Mouse (Mus musculus) myocyte (in vitro differentiated cells): ENCODE data around the gene Cdk18. TPM values are rescaled to one million over a fixed set of nuclear protein-coding genes. Genes with fewer than 3 reads are reported as not detected.

ENCODE experiments used
- H3K27me3 ChIP-seq: one replicate; pipeline ENCODE4 v1.6.1; 2011; ENCODE audit not compliant: control insufficient read depth, insufficient read depth, insufficient read length
- H3K36me3 ChIP-seq: one replicate; pipeline ENCODE4 v1.6.1; 2011; ENCODE audit not compliant: control insufficient read depth, insufficient read depth
- H3K4me2 ChIP-seq: one replicate; pipeline ENCODE4 v1.6.1; 2011; ENCODE audit warnings: low read depth, control low read depth
- H3K4me3 ChIP-seq: one replicate; pipeline ENCODE4 v1.5.1; 2011; ENCODE audit warnings: mild to moderate bottlenecking, control low read depth, moderate library complexity
- H3K79me2 ChIP-seq: one replicate; pipeline ENCODE4 v1.6.1; 2011; ENCODE audit not compliant: control insufficient read depth, insufficient read depth
- H3ac ChIP-seq: one replicate; pipeline ENCODE4 v1.6.1; 2011; ENCODE audit not compliant: control insufficient read depth, insufficient read length
- CEBPB ChIP-seq: IDR thresholded peaks from 2 replicates; pipeline ENCODE4 v1.6.1; 2011; ENCODE audit warnings: mild to moderate bottlenecking, moderate library complexity; ENCODE audit not compliant: poor library complexity, insufficient read depth, severe bottlenecking
- E2F4 ChIP-seq: IDR thresholded peaks from one replicate; pipeline ENCODE4 v1.6.1; 2011; ENCODE audit warnings: mild to moderate bottlenecking, control low read depth, moderate library complexity; ENCODE audit not compliant: insufficient read depth
- MAX ChIP-seq: IDR thresholded peaks from one replicate; pipeline ENCODE4 v1.6.1; 2011; ENCODE audit warnings: low read depth, mild to moderate bottlenecking, control low read depth
- MYOD1 ChIP-seq, 3 experiments: IDR thresholded peaks; one replicate each; pipeline ENCODE4 v1.6.1; 2011; ENCODE audit warnings: control low read depth in 2 of 3, low read depth in 2 of 3, mild to moderate bottlenecking in 2 of 3, moderate library complexity in 1 of 3; ENCODE audit not compliant: insufficient read length in 2 of 3, control insufficient read depth in 1 of 3
- MYOG ChIP-seq, 3 experiments: IDR thresholded peaks; one replicate each; pipeline ENCODE4 v1.6.1; 2011; ENCODE audit warnings: control low read depth in 2 of 3, low read depth in 2 of 3, mild to moderate bottlenecking in 2 of 3; ENCODE audit not compliant: insufficient read length in 2 of 3, control insufficient read depth in 1 of 3, insufficient read depth in 1 of 3
- POLR2A ChIP-seq: IDR thresholded peaks from one replicate; pipeline ENCODE4 v1.6.1; 2011; ENCODE audit warnings: low read depth, mild to moderate bottlenecking, control low read depth, moderate library complexity; ENCODE audit not compliant: insufficient read length
- POLR2AphosphoS2 ChIP-seq: IDR thresholded peaks from one replicate; pipeline ENCODE4 v1.6.1; 2011; ENCODE audit warnings: low read depth, control low read depth; ENCODE audit not compliant: insufficient read length
- REST ChIP-seq: IDR thresholded peaks from one replicate; pipeline ENCODE4 v1.6.1; 2011; ENCODE audit warnings: mild to moderate bottlenecking, control low read depth, moderate library complexity; ENCODE audit not compliant: insufficient read depth, insufficient read length
- SRF ChIP-seq: IDR thresholded peaks from one replicate; pipeline ENCODE4 v1.6.1; 2011; ENCODE audit warnings: low read depth; ENCODE audit not compliant: control insufficient read depth, insufficient read length
- TCF12 ChIP-seq: IDR thresholded peaks from one replicate; pipeline ENCODE4 v1.6.1; 2011; ENCODE audit warnings: mild to moderate bottlenecking, control low read depth; ENCODE audit not compliant: poor library complexity, insufficient read depth, severe bottlenecking
- TCF3 ChIP-seq: IDR thresholded peaks from one replicate; pipeline ENCODE4 v1.6.1; 2011; ENCODE audit warnings: low read depth, control low read depth; ENCODE audit not compliant: insufficient read length
- USF1 ChIP-seq: IDR thresholded peaks from one replicate; pipeline ENCODE4 v1.6.1; 2011; ENCODE audit warnings: low read depth, mild to moderate bottlenecking, control low read depth, moderate library complexity
- polyA plus RNA-seq: library from polyadenylated mRNA; unstranded; fragments of >200 nt; fragmentation: generic; extraction: Trizol; gene quantifications from one replicate; pipeline ENCODE4 v1.2.1, GENCODE M21; 2012; ENCODE audit warnings: missing spikeins

Cdk18 gene
- polyA plus RNA-seq, 1 experiment = 33.9 TPM

DNA sequence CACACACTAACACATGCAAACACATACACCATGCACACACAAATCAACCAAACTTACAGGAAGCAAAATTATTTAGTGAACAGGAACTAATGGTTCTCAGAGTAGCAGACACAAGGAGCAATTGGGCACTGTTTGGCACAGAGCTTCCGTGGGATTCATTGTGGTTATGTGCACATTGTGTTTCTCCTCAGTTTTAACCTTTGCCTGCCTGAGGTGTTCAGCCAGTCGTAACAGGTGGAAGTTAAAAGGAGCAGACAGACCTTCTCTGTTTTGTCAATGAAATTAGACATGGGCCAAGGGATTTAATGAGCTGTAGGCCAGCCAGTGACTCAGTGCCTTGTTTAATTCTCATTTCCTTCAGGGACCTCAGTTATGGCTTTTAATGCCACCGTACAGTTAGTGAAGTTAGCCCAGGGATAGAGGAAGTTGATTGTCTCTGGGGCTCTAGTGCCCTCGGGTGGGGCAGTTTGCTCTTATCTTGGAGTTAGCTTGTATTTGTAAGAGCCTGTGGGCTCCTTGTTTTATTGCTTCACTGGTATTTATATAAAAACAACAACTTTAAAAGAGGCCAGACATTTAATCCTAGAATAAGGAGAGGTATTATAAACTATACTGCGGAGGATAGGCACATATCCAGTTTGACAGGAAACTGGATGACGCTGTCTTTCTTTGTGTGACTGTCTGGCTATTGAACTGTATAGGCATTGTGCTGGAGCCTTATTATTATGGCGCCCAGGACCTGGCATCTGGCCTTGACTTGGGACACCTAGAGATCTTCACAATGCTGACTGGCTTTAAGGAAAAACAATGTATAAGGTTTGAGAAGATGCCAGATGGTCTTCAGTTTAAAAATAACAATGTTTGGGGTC is 54.1 kb downstream of the Cdk18 start:
- Histone ChIP-seq H3K36me3 (no peaks in the 10 kb centered on the region), H3ac (no peak overlapping the region), H3K4me3 (no peak overlapping the region), H3K27me3 (no peaks in the 10 kb centered on the region), H3K4me2 (no peak overlapping the region), H3K79me2 (no peaks in the 10 kb centered on the region)
- TF ChIP-seq MYOD1 (IDR thresholded peaks at IDR 0.05; ENCODE audit: control insufficient read depth in 1 of 3, insufficient read length in 2 of 3, low read depth in 2 of 3) = no peak
- no peak for TF ChIP-seq SRF
- no peak for TF ChIP-seq E2F4
- no peak for TF ChIP-seq TCF3
- no peak for TF ChIP-seq POLR2AphosphoS2
- TF ChIP-seq CEBPB = no peak
- no peak for TF ChIP-seq REST

DNA sequence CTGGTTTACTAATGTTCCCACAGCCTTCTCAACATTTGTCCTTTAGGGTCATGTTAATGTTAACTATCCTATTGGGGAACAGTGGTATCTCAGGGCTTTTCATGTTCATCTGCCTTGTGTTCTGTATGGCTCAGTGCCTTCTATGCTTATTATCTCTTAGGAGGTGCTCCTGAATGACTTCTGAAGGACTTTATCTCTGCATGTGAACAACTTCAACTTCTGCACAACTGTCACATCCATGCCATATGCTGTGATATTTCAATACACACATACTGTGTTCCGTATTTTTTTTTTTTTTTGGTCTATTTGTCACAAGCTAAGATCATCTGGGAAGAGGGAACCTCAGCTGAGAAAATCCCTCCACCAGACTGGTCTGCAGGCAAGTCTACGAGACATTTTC is 61.1 kb downstream of the Cdk18 start:
- Histone ChIP-seq H3ac (no peak overlapping the region), H3K4me3 (no peak overlapping the region), H3K4me2 (no peak overlapping the region), H3K27me3 (peaks cover 17% of the 10 kb centered on the region), H3K36me3 (no peaks in the 10 kb centered on the region), H3K79me2 (no peaks in the 10 kb centered on the region)
- TF ChIP-seq MYOD1 (IDR thresholded peaks at IDR 0.05; ENCODE audit: control insufficient read depth in 1 of 3, insufficient read length in 2 of 3, low read depth in 2 of 3) = no peak
- TF ChIP-seq TCF3 = no peak
- no peak for TF ChIP-seq USF1
- no peak for TF ChIP-seq CEBPB
- no peak for TF ChIP-seq E2F4
- no peak for TF ChIP-seq POLR2A
- no peak for TF ChIP-seq POLR2AphosphoS2
- no peak for TF ChIP-seq TCF12
- no peak for TF ChIP-seq SRF
- TF ChIP-seq MYOG (IDR thresholded peaks at IDR 0.05; ENCODE audit: control insufficient read depth in 1 of 3, insufficient read depth in 1 of 3, insufficient read length in 2 of 3, low read depth in 2 of 3) = no peak
- no peak for TF ChIP-seq REST
- TF ChIP-seq MAX = no peak

DNA sequence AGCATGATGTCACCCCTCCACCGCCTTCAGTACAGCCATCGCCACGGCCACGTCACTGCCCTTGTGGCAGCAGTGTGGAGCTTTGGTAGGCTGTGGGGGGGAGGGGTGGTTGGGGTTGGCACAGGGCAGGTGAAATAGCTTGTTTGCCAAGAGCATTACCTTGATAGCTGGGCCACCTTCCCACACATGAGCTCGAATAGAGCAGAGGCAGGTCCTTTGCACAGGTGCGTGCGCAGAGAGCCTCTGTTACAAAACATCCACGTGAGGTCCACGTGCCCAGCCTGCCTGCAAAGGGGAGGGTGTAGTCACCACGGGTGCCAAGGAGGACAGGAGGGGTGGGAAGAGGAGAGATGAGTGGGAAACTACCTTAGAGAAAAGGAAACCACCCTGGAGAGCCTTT is 63.9 kb downstream of the Cdk18 start:
- Histone ChIP-seq H3K4me3 (no peak overlapping the region), H3K27me3 (peaks cover 17% of the 10 kb centered on the region), H3K79me2 (no peaks in the 10 kb centered on the region), H3ac (no peak overlapping the region), H3K4me2 (no peak overlapping the region), H3K36me3 (no peaks in the 10 kb centered on the region)
- TF ChIP-seq USF1 (no peak), TCF12 (no peak), REST (no peak), TCF3 (no peak), MYOD1 (IDR thresholded peaks at IDR 0.05; ENCODE audit: control insufficient read depth in 1 of 3, insufficient read length in 2 of 3, low read depth in 2 of 3) (no peak), CEBPB (no peak), MYOG (IDR thresholded peaks at IDR 0.05; ENCODE audit: control insufficient read depth in 1 of 3, insufficient read depth in 1 of 3, insufficient read length in 2 of 3, low read depth in 2 of 3) (no peak), MAX (no peak), E2F4 (no peak), POLR2A (no peak), POLR2AphosphoS2 (no peak), SRF (no peak)

DNA sequence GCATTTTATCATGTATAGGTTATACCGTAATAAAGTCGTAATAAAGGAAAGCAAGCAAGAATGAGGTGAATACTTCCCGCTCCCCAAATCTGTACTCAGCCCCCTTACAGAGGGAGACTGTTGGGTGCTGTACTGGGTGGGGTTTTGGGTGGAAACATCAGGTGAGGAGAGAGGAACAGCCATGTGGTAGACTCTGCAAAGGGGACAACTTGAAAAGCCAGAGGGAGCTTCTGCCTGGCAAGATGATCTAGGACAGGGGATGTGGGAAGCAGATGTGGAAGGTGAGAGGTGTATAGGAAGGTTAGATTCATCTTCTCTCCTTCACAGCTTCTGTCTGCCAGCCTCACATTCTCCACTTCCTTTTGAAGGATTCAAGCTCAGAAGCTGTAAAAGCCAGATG is 68.8 kb downstream of the Cdk18 start:
- Histone ChIP-seq H3K79me2 (no peaks in the 10 kb centered on the region), H3K27me3 (peaks cover 41% of the 10 kb centered on the region), H3ac (no peak overlapping the region), H3K36me3 (no peaks in the 10 kb centered on the region), H3K4me3 (no peak overlapping the region), H3K4me2 (no peak overlapping the region)
- no peak for TF ChIP-seq POLR2A
- TF ChIP-seq MYOD1 (IDR thresholded peaks at IDR 0.05; ENCODE audit: control insufficient read depth in 1 of 3, insufficient read length in 2 of 3, low read depth in 2 of 3) = no peak
- no peak for TF ChIP-seq MAX
- TF ChIP-seq TCF12 = no peak

DNA sequence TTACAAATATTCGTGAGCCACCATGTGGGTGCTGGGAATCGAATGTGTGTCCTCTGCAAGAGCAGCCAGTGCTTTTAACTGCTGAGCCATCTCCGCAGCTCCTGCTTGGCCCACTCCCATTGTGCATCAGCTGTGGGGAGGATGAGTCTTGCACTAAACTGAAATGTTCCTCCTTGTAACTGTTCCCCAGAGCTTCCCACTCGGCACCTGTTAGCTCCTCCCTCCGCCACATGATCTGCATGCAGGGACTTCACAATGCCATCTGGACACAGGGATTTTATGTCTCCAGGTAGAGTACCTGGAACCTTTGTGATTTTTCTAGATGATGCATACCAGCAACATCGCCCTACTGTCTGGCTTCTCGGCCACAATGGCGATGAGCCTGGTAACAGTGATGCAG is 70.0 kb downstream of the Cdk18 start:
- Histone ChIP-seq H3ac (no peak overlapping the region), H3K27me3 (peaks cover 44% of the 10 kb centered on the region), H3K36me3 (no peaks in the 10 kb centered on the region), H3K79me2 (no peaks in the 10 kb centered on the region), H3K4me3 (no peak overlapping the region), H3K4me2 (no peak overlapping the region)
- TF ChIP-seq SRF (no peak), CEBPB (no peak), POLR2A (no peak), REST (no peak), TCF12 (no peak), MYOD1 (IDR thresholded peaks at IDR 0.05; ENCODE audit: control insufficient read depth in 1 of 3, insufficient read length in 2 of 3, low read depth in 2 of 3) (no peak), TCF3 (no peak), USF1 (no peak), MYOG (IDR thresholded peaks at IDR 0.05; ENCODE audit: control insufficient read depth in 1 of 3, insufficient read depth in 1 of 3, insufficient read length in 2 of 3, low read depth in 2 of 3) (no peak)
